Mouse (Mus musculus): ENCODE measurements around the gene Ccdc88a. TPM values are rescaled to one million over a fixed set of nuclear protein-coding genes. Genes with fewer than 3 reads are reported as not detected.
A peak's percentile ranks its signal among the peaks of the same experiment; 100 is the strongest.
"Not testable (repeated sequence)": the region's sequence is repeated elsewhere in the genome, so short reads cannot be mapped to it uniquely, and the experiment has no call there.

The Ccdc88a gene
- total and polyA plus RNA-seq, 2 experiments from 2014 or later, result 74.5 to 89.2 TPM

DNA sequence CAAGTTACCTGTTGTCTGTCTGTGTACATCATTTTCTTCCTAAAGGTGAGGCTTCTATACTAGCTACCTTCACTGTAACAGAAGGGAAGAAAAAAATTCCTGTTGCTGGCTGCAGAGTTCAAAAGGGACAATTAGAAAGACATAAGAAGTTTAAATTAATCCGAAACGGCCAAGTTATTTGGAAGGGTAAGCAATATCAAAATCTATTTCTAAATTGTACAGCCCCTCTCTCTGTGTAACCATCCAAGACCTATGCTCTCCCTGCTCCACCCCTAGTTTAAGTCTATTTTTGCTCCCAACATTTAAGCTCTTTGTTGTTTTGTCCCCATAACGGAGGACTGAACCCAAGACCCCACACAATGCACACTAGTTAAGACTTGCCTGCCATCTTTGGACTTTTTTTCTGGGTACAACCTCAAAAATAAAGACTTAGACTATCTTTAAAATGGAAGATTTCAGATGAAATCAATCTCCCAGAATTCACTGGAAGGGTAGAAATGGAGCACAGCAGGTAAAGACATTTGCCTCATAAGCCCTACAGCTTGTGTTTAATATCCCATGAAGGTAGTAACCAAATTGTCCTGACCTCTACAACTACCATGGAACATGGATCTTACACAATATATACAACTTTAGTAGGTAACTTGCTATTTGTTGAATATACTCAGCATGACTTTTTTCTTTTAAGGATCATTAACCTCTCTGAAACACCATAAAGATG, 170.9 kb downstream of the Ccdc88a start:
- H3K27me3 ChIP-seq (ENCODE audit: insufficient read depth, low read length), result no peaks in the 10 kb centered on the region
- H3K4me2 ChIP-seq (ENCODE audit: low read depth, low read length, poor library complexity, severe bottlenecking), result no peak overlapping the region
- no peak for DNase-seq (ENCODE audit: low spot score)
- TF ChIP-seq CTCF (IDR thresholded peaks at IDR 0.05), result no peak
- no peak overlapping the region for H3K27ac ChIP-seq (ENCODE audit: low read depth, low read length)
- no peak overlapping the region for H3K4me3 ChIP-seq (ENCODE audit: low read depth, low read length)
- H3K36me3 ChIP-seq (ENCODE audit: insufficient read depth, low read length), result peaks cover 17% of the 10 kb centered on the region; the same call in 1 of the 2 replicates
- no peaks in the 10 kb centered on the region for H3K4me1 ChIP-seq (ENCODE audit: insufficient read depth, low read length)
- no peak for ATAC-seq (ENCODE audit: low FRiP score)
- 92% methylated on average over 3 of the region's 3 CpGs for WGBS
- H3K9ac ChIP-seq (replicated peaks; ENCODE audit: low read length, poor library complexity, severe bottlenecking), result no peak overlapping the region
- H3K9me3 ChIP-seq (ENCODE audit: low read length), result no peaks in the 10 kb centered on the region

DNA sequence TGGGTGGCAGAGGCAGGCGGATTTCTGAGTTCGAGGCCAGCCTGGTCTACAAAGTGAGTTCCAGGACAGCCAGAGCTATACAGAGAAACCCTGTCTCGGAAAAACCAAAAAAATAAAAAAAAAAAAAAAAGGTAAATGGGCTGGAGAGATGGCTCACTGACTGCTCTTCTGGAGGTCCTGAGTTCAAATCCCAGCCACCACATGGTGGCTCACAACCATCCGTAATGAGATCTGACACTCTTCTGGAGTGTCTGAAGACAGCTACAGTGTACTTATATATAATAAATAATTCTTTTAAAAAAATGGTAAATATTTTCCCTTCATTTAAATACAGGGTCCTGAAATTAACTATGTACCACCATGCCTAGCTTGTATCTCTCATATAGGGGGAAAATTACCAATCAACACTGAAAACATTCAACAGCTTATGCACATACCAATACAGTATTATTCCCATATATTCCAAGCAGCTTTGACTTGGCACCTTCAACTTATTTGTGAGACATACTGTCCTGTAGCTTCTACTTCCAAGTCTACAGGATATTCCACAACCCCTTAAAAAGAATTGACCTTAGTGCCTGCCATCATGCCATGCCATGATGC, 171.8 kb downstream of the Ccdc88a start:
- peaks cover 17% of the 10 kb centered on the region; the same call in 1 of the 2 replicates for H3K36me3 ChIP-seq (ENCODE audit: insufficient read depth, low read length)
- not testable (repeated sequence) for DNase-seq (ENCODE audit: low spot score); H3K4me1 ChIP-seq (ENCODE audit: insufficient read depth, low read length); H3K27ac ChIP-seq (ENCODE audit: low read depth, low read length); H3K4me3 ChIP-seq (ENCODE audit: low read depth, low read length); H3K9ac ChIP-seq (replicated peaks; ENCODE audit: low read length, poor library complexity, severe bottlenecking); ATAC-seq (ENCODE audit: low FRiP score); H3K4me2 ChIP-seq (ENCODE audit: low read depth, low read length, poor library complexity, severe bottlenecking); H3K27me3 ChIP-seq (ENCODE audit: insufficient read depth, low read length); H3K9me3 ChIP-seq (ENCODE audit: low read length)
- 85% methylated on average over 4 of the region's 4 CpGs for WGBS

DNA sequence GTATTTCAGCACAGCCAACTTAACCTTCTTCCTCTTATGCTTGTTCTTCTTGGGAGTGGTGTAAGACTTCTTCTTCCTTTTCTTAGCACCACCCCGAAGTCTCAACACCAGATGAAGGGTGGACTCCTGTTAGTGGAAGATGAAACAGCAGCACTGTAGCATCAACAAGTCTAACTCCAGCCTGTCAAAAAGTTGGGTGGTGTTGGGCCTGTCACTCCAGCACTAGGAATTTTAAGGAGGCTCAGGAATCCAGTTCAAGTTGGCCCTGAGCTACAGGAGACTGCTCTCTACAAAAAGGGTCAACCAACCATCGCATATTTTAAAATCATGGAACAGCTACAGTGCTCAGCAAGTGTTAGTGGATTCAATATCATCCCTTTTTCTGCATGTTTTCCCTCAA, 172.8 kb downstream of the Ccdc88a start:
- WGBS, result 95% methylated on average over 2 of the region's 2 CpGs
- H3K4me1 ChIP-seq (ENCODE audit: insufficient read depth, low read length); H3K36me3 ChIP-seq (ENCODE audit: insufficient read depth, low read length); H3K9ac ChIP-seq (replicated peaks; ENCODE audit: low read length, poor library complexity, severe bottlenecking); H3K27ac ChIP-seq (ENCODE audit: low read depth, low read length); DNase-seq (ENCODE audit: low spot score); H3K27me3 ChIP-seq (ENCODE audit: insufficient read depth, low read length); ATAC-seq (ENCODE audit: low FRiP score); H3K9me3 ChIP-seq (ENCODE audit: low read length): not testable (repeated sequence)
- Histone ChIP-seq H3K4me2 (ENCODE audit: low read depth, low read length, poor library complexity, severe bottlenecking) (peak overlapping the region; percentile 72), H3K4me3 (ENCODE audit: low read depth, low read length) (0 out of 2 replicates have a peak overlapping the region, but pooled peaks have one; percentile 74)

DNA sequence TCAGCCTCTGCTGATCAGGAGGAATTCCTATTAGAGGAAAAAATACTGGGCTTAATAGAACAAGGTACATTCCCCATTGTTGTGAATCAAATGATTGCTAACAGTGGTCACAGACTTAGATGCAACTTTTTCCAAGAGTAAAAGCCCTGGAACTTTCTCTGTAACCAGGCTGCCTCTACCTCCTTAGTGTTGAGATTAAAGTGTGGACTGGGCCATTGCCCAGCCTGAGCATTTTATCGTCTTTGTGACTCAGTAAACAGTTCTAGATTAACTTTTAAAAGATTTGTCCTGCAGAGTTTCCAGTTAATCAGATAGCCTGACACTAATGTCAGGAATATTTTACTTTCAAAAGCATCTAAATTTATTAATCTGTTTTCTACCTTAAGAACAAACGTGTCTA, 173.3 kb downstream of the Ccdc88a start:
- WGBS, result 23% methylated on average over 2 of the region's 2 CpGs
- H3K4me2 ChIP-seq (ENCODE audit: low read depth, low read length, poor library complexity, severe bottlenecking), result peak overlapping the region; percentile 72
- no peaks in the 10 kb centered on the region for H3K27me3 ChIP-seq (ENCODE audit: insufficient read depth, low read length)
- H3K27ac ChIP-seq (ENCODE audit: low read depth, low read length), result no peak overlapping the region
- H3K9ac ChIP-seq (replicated peaks; ENCODE audit: low read length, poor library complexity, severe bottlenecking), result peak overlapping the region; percentile 89
- ATAC-seq (ENCODE audit: low FRiP score), result no peak
- no peaks in the 10 kb centered on the region for H3K9me3 ChIP-seq (ENCODE audit: low read length)
- no peaks in the 10 kb centered on the region for H3K4me1 ChIP-seq (ENCODE audit: insufficient read depth, low read length)
- peak overlapping the region; percentile 74 for H3K4me3 ChIP-seq (ENCODE audit: low read depth, low read length)
- DNase-seq (ENCODE audit: low spot score), result no peak
- TF ChIP-seq CTCF (IDR thresholded peaks at IDR 0.05), result no peak
- H3K36me3 ChIP-seq (ENCODE audit: insufficient read depth, low read length), result peaks cover 6% of the 10 kb centered on the region; the same call in 1 of the 2 replicates

DNA sequence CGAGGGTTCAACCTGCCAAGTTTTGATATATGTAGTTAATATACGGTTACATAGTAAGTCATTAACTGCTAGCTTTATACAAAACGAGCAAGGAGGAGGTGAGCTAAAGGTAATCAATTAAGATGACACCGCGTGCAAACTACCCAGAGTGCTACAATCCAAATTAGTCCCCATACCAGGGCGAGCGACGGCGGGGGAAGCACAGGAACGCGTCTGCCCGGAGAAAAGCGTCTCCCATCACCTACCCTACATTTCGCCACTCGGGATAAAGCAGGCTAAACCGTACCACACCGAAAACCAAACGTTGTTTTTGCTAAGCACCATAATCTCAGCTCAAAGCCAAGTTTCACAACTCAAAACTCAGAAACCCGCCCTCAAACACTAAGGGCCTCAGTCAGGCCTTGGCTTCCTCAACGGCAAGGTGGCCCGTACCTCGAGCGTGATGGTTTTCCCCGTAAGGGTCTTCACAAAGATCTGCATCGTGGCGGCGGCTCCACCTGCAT, 173.8 kb downstream of the Ccdc88a start:
- peak overlapping the region; percentile 72 for H3K4me2 ChIP-seq (ENCODE audit: low read depth, low read length, poor library complexity, severe bottlenecking)
- no peak for TF ChIP-seq CTCF (IDR thresholded peaks at IDR 0.05)
- no peaks in the 10 kb centered on the region for H3K27me3 ChIP-seq (ENCODE audit: insufficient read depth, low read length)
- H3K4me1 ChIP-seq (ENCODE audit: insufficient read depth, low read length), result no peaks in the 10 kb centered on the region
- peak overlapping the region; percentile 89 for H3K9ac ChIP-seq (replicated peaks; ENCODE audit: low read length, poor library complexity, severe bottlenecking)
- peak; percentile 57 for ATAC-seq (ENCODE audit: low FRiP score)
- H3K36me3 ChIP-seq (ENCODE audit: insufficient read depth, low read length), result peaks cover 6% of the 10 kb centered on the region; the same call in 1 of the 2 replicates
- H3K4me3 ChIP-seq (ENCODE audit: low read depth, low read length), result peak overlapping the region; percentile 74
- no peaks in the 10 kb centered on the region for H3K9me3 ChIP-seq (ENCODE audit: low read length)
- WGBS, result under 1% methylated on average over 27 of the region's 27 CpGs
- no peak for DNase-seq (ENCODE audit: low spot score)
- peak overlapping the region; percentile 93 for H3K27ac ChIP-seq (ENCODE audit: low read depth, low read length)
